Mouse (Mus musculus): ENCODE data around the gene Thy1. TPM values are rescaled to one million over a fixed set of nuclear protein-coding genes. Genes with fewer than 3 reads are reported as not detected.

Gene Thy1
- polyA plus RNA-seq, 1 experiment from 2014 or later = 7.2 TPM

DNA sequence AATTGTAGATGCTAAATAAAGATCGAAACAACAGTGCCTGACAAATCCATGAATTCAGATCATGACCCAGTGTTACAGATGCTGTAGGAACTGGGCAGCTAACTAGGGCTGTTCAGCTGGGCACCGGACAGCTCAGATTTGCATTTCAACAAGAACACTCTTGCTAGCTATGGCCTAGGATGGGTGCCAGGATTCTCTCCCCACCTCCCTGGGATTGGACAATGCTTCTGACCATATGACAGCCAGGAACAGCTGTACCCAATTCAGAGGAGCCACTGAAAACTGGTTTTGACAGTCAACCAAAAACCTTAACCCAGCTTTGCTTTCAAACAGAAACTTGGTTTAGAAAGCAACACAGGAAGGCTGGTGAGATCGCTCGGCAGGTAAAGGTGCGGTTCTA lies 26.9 kb upstream of the Thy1 start:
- Histone ChIP-seq H3K4me3 (no peak overlapping the region), H3K4me2 (no peak overlapping the region), H3K9me3 (no peaks in the 10 kb centered on the region), H3K4me1 (replicated peaks) (peaks cover 13% of the 10 kb centered on the region), H3K27ac (replicated peaks) (no peak overlapping the region), H3K9ac (no peak overlapping the region), H3K27me3 (no peaks in the 10 kb centered on the region), H3K36me3 (no peaks in the 10 kb centered on the region)
- WGBS = 75% methylated on average over 5 of the region's 5 CpGs
- no peak for ATAC-seq (ENCODE audit: low FRiP score, low read depth)

DNA sequence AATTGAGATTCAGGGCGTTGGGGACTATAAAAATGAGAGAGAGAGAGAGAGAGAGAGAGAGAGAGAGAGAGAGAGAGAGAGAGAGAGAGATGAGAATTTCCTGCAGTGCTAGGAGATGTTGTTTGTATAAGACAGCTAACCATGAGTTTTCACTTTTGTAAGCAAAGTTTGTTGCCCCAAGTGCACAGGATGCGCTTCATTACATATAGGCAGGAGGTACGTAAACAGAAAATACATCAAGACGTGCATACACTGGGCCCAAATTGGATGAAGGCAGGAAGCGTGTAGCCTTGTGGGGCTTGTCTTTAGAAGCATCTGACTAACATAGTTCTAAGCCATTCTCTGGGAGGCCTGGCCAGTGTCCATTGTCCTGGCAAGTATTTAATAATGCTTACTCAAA lies 25.3 kb upstream of the Thy1 start:
- Histone ChIP-seq H3K27ac (replicated peaks) (no peak overlapping the region), H3K9me3 (no peaks in the 10 kb centered on the region), H3K4me3 (no peak overlapping the region), H3K9ac (no peak overlapping the region), H3K36me3 (no peaks in the 10 kb centered on the region), H3K4me1 (replicated peaks) (peaks cover 4% of the 10 kb centered on the region), H3K27me3 (no peaks in the 10 kb centered on the region), H3K4me2 (no peak overlapping the region)
- ATAC-seq (ENCODE audit: low FRiP score, low read depth) = no peak
- WGBS = 79% methylated on average over 5 of the region's 5 CpGs

DNA sequence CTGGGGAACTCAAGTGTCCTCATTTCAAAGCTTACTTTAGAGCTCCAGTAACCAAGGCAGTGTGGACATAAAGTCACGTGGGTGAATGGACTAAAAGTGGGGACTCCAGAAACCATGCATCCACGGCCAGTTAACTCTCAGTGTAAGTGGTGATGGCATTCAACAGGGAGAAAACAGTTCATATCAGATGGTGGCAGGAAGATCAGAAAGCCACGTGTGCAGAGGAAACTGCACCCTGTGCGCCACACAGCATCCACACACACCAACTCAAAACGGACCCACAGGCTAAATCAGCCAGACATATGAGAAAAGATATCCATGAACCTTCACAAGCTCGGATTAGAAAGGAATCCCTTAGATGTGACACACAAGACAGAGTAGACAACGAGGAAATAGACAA lies 23.2 kb upstream of the Thy1 start:
- no peaks in the 10 kb centered on the region for H3K36me3 ChIP-seq
- no peaks in the 10 kb centered on the region for H3K9me3 ChIP-seq
- ATAC-seq (ENCODE audit: low FRiP score, low read depth) = no peak
- H3K9ac ChIP-seq = no peak overlapping the region
- no peaks in the 10 kb centered on the region for H3K27me3 ChIP-seq
- no peaks in the 10 kb centered on the region for H3K4me1 ChIP-seq (replicated peaks)
- H3K4me3 ChIP-seq = no peak overlapping the region
- H3K27ac ChIP-seq (replicated peaks) = no peak overlapping the region
- 88% methylated on average over 7 of the region's 7 CpGs for WGBS
- no peak overlapping the region for H3K4me2 ChIP-seq

- Histone ChIP-seq H3K9me3 (no peaks in the 10 kb centered on the region), H3K4me1 (replicated peaks) (no peaks in the 10 kb centered on the region), H3K4me3 (no peak overlapping the region), H3K4me2 (no peak overlapping the region), H3K9ac (no peak overlapping the region), H3K27me3 (no peaks in the 10 kb centered on the region), H3K36me3 (no peaks in the 10 kb centered on the region), H3K27ac (replicated peaks) (no peak overlapping the region)
- 67% methylated on average over 8 of the region's 8 CpGs for WGBS
- ATAC-seq (ENCODE audit: low FRiP score, low read depth) = no peak
These were observed 20.9 kb upstream of the Thy1 start for GRCm38 (mm10) chr9:44022100-44022847.

- Histone ChIP-seq H3K27me3 (no peaks in the 10 kb centered on the region), H3K4me3 (no peak overlapping the region), H3K4me2 (no peak overlapping the region), H3K9ac (no peak overlapping the region), H3K4me1 (replicated peaks) (no peaks in the 10 kb centered on the region), H3K9me3 (no peaks in the 10 kb centered on the region), H3K36me3 (no peaks in the 10 kb centered on the region), H3K27ac (replicated peaks) (no peak overlapping the region)
- ATAC-seq (ENCODE audit: low FRiP score, low read depth) = no peak
- WGBS = 82% methylated on average over 3 of the region's 3 CpGs
These were observed 19.1 kb upstream of the Thy1 start for GRCm38 (mm10) chr9:44024096-44024495.

GRCm38 (mm10) chr9:44029580-44030236 lies 13.5 kb upstream of the Thy1 start:
- H3K36me3 ChIP-seq = no peaks in the 10 kb centered on the region
- no peaks in the 10 kb centered on the region for H3K9me3 ChIP-seq
- H3K4me3 ChIP-seq = no peak overlapping the region
- WGBS = 63% methylated on average over 5 of the region's 5 CpGs
- H3K27me3 ChIP-seq = no peaks in the 10 kb centered on the region
- no peak for ATAC-seq (ENCODE audit: low FRiP score, low read depth)
- no peak overlapping the region for H3K27ac ChIP-seq (replicated peaks)
- H3K4me1 ChIP-seq (replicated peaks) = no peaks in the 10 kb centered on the region
- no peak overlapping the region for H3K4me2 ChIP-seq
- H3K9ac ChIP-seq = no peak overlapping the region

DNA sequence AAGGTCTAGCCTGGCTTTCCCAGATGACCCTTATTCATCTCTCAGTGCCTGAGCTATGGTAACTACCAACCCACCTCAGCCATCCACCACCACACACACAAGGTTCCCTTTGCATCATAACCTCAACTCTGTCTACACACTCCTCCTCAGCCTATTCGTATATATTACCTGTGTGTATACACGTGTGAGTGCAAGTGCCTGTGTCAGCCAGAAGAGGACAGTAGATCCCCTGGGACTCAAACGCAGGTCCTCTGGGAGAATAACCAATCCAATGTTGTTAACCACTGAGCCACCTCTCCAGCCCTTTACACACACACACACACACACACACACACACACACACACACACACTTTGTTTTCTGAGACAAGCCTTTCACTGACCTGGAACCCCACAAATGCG lies 12.5 kb upstream of the Thy1 start:
- no peaks in the 10 kb centered on the region for H3K4me1 ChIP-seq (replicated peaks)
- no peaks in the 10 kb centered on the region for H3K9me3 ChIP-seq
- no peak overlapping the region for H3K9ac ChIP-seq
- 89% methylated on average over 4 of the region's 4 CpGs for WGBS
- H3K36me3 ChIP-seq = no peaks in the 10 kb centered on the region
- no peak overlapping the region for H3K27ac ChIP-seq (replicated peaks)
- no peak overlapping the region for H3K4me3 ChIP-seq
- no peaks in the 10 kb centered on the region for H3K27me3 ChIP-seq
- no peak overlapping the region for H3K4me2 ChIP-seq
- no peak for ATAC-seq (ENCODE audit: low FRiP score, low read depth)

- 86% methylated on average over 5 of the region's 5 CpGs for WGBS
- H3K4me3 ChIP-seq = no peak overlapping the region
- no peak overlapping the region for H3K4me2 ChIP-seq
- H3K9me3 ChIP-seq = no peaks in the 10 kb centered on the region
- H3K27ac ChIP-seq (replicated peaks) = no peak overlapping the region
- no peaks in the 10 kb centered on the region for H3K27me3 ChIP-seq
- H3K4me1 ChIP-seq (replicated peaks) = no peaks in the 10 kb centered on the region
- no peaks in the 10 kb centered on the region for H3K36me3 ChIP-seq
- H3K9ac ChIP-seq = no peak overlapping the region
- no peak for ATAC-seq (ENCODE audit: low FRiP score, low read depth)
These were observed 12.1 kb upstream of the Thy1 start for GRCm38 (mm10) chr9:44031079-44031478.

GRCm38 (mm10) chr9:44031946-44032345 lies 11.2 kb upstream of the Thy1 start:
- H3K27ac ChIP-seq (replicated peaks) = no peak overlapping the region
- H3K27me3 ChIP-seq = no peaks in the 10 kb centered on the region
- H3K9ac ChIP-seq = no peak overlapping the region
- H3K9me3 ChIP-seq = no peaks in the 10 kb centered on the region
- no peak overlapping the region for H3K4me3 ChIP-seq
- no peak overlapping the region for H3K4me2 ChIP-seq
- ATAC-seq (ENCODE audit: low FRiP score, low read depth) = no peak
- no peaks in the 10 kb centered on the region for H3K36me3 ChIP-seq
- WGBS = 87% methylated on average over 4 of the region's 4 CpGs
- H3K4me1 ChIP-seq (replicated peaks) = no peaks in the 10 kb centered on the region

DNA sequence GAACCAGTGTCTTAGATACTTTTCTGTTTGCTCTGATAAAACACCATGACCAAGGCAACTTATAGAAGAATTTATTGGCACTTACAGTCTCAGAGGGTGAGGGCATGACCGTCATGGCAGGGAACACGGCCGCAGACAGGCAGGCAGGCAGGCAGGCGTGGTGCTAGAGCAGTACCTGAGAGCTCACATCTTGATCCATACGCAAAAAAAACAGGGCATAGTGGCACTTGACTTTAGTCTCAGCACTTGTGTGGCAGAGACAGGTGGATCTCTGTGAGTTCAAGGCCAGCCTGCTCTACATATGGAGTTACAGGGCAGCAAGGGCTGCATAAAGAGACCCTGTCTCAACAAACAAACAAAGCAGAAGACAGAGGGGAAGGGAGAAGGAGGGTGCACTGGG lies 9.9 kb upstream of the Thy1 start:
- Histone ChIP-seq H3K36me3 (no peaks in the 10 kb centered on the region), H3K9me3 (no peaks in the 10 kb centered on the region), H3K4me2 (no peak overlapping the region), H3K4me3 (no peak overlapping the region), H3K9ac (no peak overlapping the region), H3K4me1 (replicated peaks) (no peaks in the 10 kb centered on the region), H3K27ac (replicated peaks) (no peak overlapping the region), H3K27me3 (no peaks in the 10 kb centered on the region)
- ATAC-seq (ENCODE audit: low FRiP score, low read depth) = no peak
- WGBS = 94% methylated on average over 5 of the region's 5 CpGs

- Histone ChIP-seq H3K27ac (replicated peaks) (no peak overlapping the region), H3K27me3 (no peaks in the 10 kb centered on the region), H3K9ac (no peak overlapping the region), H3K36me3 (no peaks in the 10 kb centered on the region), H3K4me1 (replicated peaks) (no peaks in the 10 kb centered on the region), H3K4me3 (no peak overlapping the region), H3K9me3 (no peaks in the 10 kb centered on the region), H3K4me2 (no peak overlapping the region)
- no peak for ATAC-seq (ENCODE audit: low FRiP score, low read depth)
- WGBS = 84% methylated on average over 13 of the region's 13 CpGs
These were observed 9.0 kb upstream of the Thy1 start for GRCm38 (mm10) chr9:44033957-44034727.

DNA sequence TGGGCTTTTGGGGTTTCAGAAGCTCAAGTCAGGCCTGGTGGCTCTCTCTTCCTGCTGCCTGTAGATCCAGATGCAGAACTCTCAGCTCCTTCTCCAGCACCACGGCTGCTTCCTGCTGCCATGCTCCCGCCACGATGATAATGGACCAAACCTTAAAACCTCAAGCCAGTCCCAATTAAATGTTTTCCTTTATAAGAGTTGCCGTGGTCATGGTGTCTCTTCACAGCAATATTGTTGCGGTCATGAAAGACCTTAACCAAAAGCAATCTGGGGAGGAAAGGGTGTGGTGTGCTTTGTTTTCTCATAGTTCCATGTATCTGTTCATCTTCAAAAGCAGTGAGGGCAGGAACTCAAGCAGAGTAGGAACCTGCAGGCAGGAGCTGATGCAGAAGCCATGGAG lies 6.1 kb upstream of the Thy1 start:
- Histone ChIP-seq H3K27me3 (peaks cover under 1% of the 10 kb centered on the region; the same call in 1 of the 2 replicates), H3K4me2 (no peak overlapping the region), H3K36me3 (no peaks in the 10 kb centered on the region), H3K27ac (replicated peaks) (no peak overlapping the region), H3K4me1 (replicated peaks) (no peaks in the 10 kb centered on the region), H3K9ac (no peak overlapping the region), H3K9me3 (no peaks in the 10 kb centered on the region), H3K4me3 (no peak overlapping the region)
- 96% methylated on average over 5 of the region's 5 CpGs for WGBS
- no peak for ATAC-seq (ENCODE audit: low FRiP score, low read depth)

Measured in hindbrain, embryonic 15.5 days (tissue).